Mouse (Mus musculus) myocyte (in vitro differentiated cells): ENCODE data around the gene Dcaf5. TPM values are rescaled to one million over a fixed set of nuclear protein-coding genes. Genes with fewer than 3 reads are reported as not detected.

ENCODE experiments used
- H3K27me3 ChIP-seq: one replicate; pipeline ENCODE4 v1.6.1; 2011; ENCODE audit not compliant: control insufficient read depth, insufficient read depth, insufficient read length
- H3K36me3 ChIP-seq: one replicate; pipeline ENCODE4 v1.6.1; 2011; ENCODE audit not compliant: control insufficient read depth, insufficient read depth
- H3K4me2 ChIP-seq: one replicate; pipeline ENCODE4 v1.6.1; 2011; ENCODE audit warnings: low read depth, control low read depth
- H3K4me3 ChIP-seq: one replicate; pipeline ENCODE4 v1.5.1; 2011; ENCODE audit warnings: mild to moderate bottlenecking, control low read depth, moderate library complexity
- H3K79me2 ChIP-seq: one replicate; pipeline ENCODE4 v1.6.1; 2011; ENCODE audit not compliant: control insufficient read depth, insufficient read depth
- H3ac ChIP-seq: one replicate; pipeline ENCODE4 v1.6.1; 2011; ENCODE audit not compliant: control insufficient read depth, insufficient read length
- CEBPB ChIP-seq: IDR thresholded peaks from 2 replicates; pipeline ENCODE4 v1.6.1; 2011; ENCODE audit warnings: mild to moderate bottlenecking, moderate library complexity; ENCODE audit not compliant: poor library complexity, insufficient read depth, severe bottlenecking
- E2F4 ChIP-seq: IDR thresholded peaks from one replicate; pipeline ENCODE4 v1.6.1; 2011; ENCODE audit warnings: mild to moderate bottlenecking, control low read depth, moderate library complexity; ENCODE audit not compliant: insufficient read depth
- MAX ChIP-seq: IDR thresholded peaks from one replicate; pipeline ENCODE4 v1.6.1; 2011; ENCODE audit warnings: low read depth, mild to moderate bottlenecking, control low read depth
- MYOD1 ChIP-seq, 3 experiments: IDR thresholded peaks; one replicate each; pipeline ENCODE4 v1.6.1; 2011; ENCODE audit warnings: control low read depth in 2 of 3, low read depth in 2 of 3, mild to moderate bottlenecking in 2 of 3, moderate library complexity in 1 of 3; ENCODE audit not compliant: insufficient read length in 2 of 3, control insufficient read depth in 1 of 3
- MYOG ChIP-seq, 3 experiments: IDR thresholded peaks; one replicate each; pipeline ENCODE4 v1.6.1; 2011; ENCODE audit warnings: control low read depth in 2 of 3, low read depth in 2 of 3, mild to moderate bottlenecking in 2 of 3; ENCODE audit not compliant: insufficient read length in 2 of 3, control insufficient read depth in 1 of 3, insufficient read depth in 1 of 3
- POLR2A ChIP-seq: IDR thresholded peaks from one replicate; pipeline ENCODE4 v1.6.1; 2011; ENCODE audit warnings: low read depth, mild to moderate bottlenecking, control low read depth, moderate library complexity; ENCODE audit not compliant: insufficient read length
- POLR2AphosphoS2 ChIP-seq: IDR thresholded peaks from one replicate; pipeline ENCODE4 v1.6.1; 2011; ENCODE audit warnings: low read depth, control low read depth; ENCODE audit not compliant: insufficient read length
- REST ChIP-seq: IDR thresholded peaks from one replicate; pipeline ENCODE4 v1.6.1; 2011; ENCODE audit warnings: mild to moderate bottlenecking, control low read depth, moderate library complexity; ENCODE audit not compliant: insufficient read depth, insufficient read length
- SRF ChIP-seq: IDR thresholded peaks from one replicate; pipeline ENCODE4 v1.6.1; 2011; ENCODE audit warnings: low read depth; ENCODE audit not compliant: control insufficient read depth, insufficient read length
- TCF12 ChIP-seq: IDR thresholded peaks from one replicate; pipeline ENCODE4 v1.6.1; 2011; ENCODE audit warnings: mild to moderate bottlenecking, control low read depth; ENCODE audit not compliant: poor library complexity, insufficient read depth, severe bottlenecking
- TCF3 ChIP-seq: IDR thresholded peaks from one replicate; pipeline ENCODE4 v1.6.1; 2011; ENCODE audit warnings: low read depth, control low read depth; ENCODE audit not compliant: insufficient read length
- USF1 ChIP-seq: IDR thresholded peaks from one replicate; pipeline ENCODE4 v1.6.1; 2011; ENCODE audit warnings: low read depth, mild to moderate bottlenecking, control low read depth, moderate library complexity
- polyA plus RNA-seq: library from polyadenylated mRNA; unstranded; fragments of >200 nt; fragmentation: generic; extraction: Trizol; gene quantifications from one replicate; pipeline ENCODE4 v1.2.1, GENCODE M21; 2012; ENCODE audit warnings: missing spikeins

Gene Dcaf5
- polyA plus RNA-seq, 1 experiment = 17.7 TPM

GRCm38 (mm10) chr12:80366004-80366480, 70.4 kb downstream of the Dcaf5 start:
- Histone ChIP-seq H3K27me3 (no peaks in the 10 kb centered on the region), H3K36me3 (peaks cover 13% of the 10 kb centered on the region), H3K4me3 (no peak overlapping the region), H3K4me2 (peak overlapping the region; percentile 98), H3K79me2 (peaks cover 11% of the 10 kb centered on the region), H3ac (no peak overlapping the region)
- TF ChIP-seq POLR2A (no peak), SRF (no peak), MYOD1 (IDR thresholded peaks at IDR 0.05; ENCODE audit: control insufficient read depth in 1 of 3, insufficient read length in 2 of 3, low read depth in 2 of 3) (peak in 2 of 3 experiments; percentile 37 to 44), TCF3 (no peak), CEBPB (no peak), E2F4 (no peak), USF1 (no peak), MAX (no peak), REST (no peak), POLR2AphosphoS2 (no peak), TCF12 (peak; percentile 3), MYOG (IDR thresholded peaks at IDR 0.05; ENCODE audit: control insufficient read depth in 1 of 3, insufficient read depth in 1 of 3, insufficient read length in 2 of 3, low read depth in 2 of 3) (peak in 1 of 3 experiments; percentile 61)

GRCm38 (mm10) chr12:80365345-80365744, 71.1 kb downstream of the Dcaf5 start:
- H3K4me3 ChIP-seq = no peak overlapping the region
- TF ChIP-seq CEBPB (no peak), POLR2AphosphoS2 (no peak), POLR2A (no peak), MAX (no peak), MYOG (IDR thresholded peaks at IDR 0.05; ENCODE audit: control insufficient read depth in 1 of 3, insufficient read depth in 1 of 3, insufficient read length in 2 of 3, low read depth in 2 of 3) (no peak), USF1 (no peak), REST (no peak), MYOD1 (IDR thresholded peaks at IDR 0.05; ENCODE audit: control insufficient read depth in 1 of 3, insufficient read length in 2 of 3, low read depth in 2 of 3) (no peak), TCF12 (no peak), E2F4 (no peak), SRF (no peak), TCF3 (no peak)
- no peaks in the 10 kb centered on the region for H3K27me3 ChIP-seq
- H3K36me3 ChIP-seq = peaks cover 13% of the 10 kb centered on the region
- no peak overlapping the region for H3ac ChIP-seq
- H3K4me2 ChIP-seq = peak overlapping the region; percentile 98
- H3K79me2 ChIP-seq = peaks cover 11% of the 10 kb centered on the region

GRCm38 (mm10) chr12:80361655-80362054, 74.7 kb downstream of the Dcaf5 start:
- peaks cover 7% of the 10 kb centered on the region for H3K79me2 ChIP-seq
- H3ac ChIP-seq = no peak overlapping the region
- 0 out of 2 replicates have a peak, but pooled peaks have one; percentile 26 for TF ChIP-seq CEBPB
- no peak for TF ChIP-seq USF1
- H3K4me2 ChIP-seq = no peak overlapping the region
- no peaks in the 10 kb centered on the region for H3K27me3 ChIP-seq
- peaks cover 21% of the 10 kb centered on the region for H3K36me3 ChIP-seq
- no peak overlapping the region for H3K4me3 ChIP-seq

- Histone ChIP-seq H3ac (no peak overlapping the region), H3K36me3 (peaks cover 25% of the 10 kb centered on the region), H3K4me3 (no peak overlapping the region), H3K4me2 (no peak overlapping the region), H3K79me2 (peaks cover 7% of the 10 kb centered on the region), H3K27me3 (no peaks in the 10 kb centered on the region)
- TF ChIP-seq MAX = no peak
These were observed 76.1 kb downstream of the Dcaf5 start for GRCm38 (mm10) chr12:80360321-80360720.

GRCm38 (mm10) chr12:80344777-80345231, 91.6 kb downstream of the Dcaf5 start:
- no peaks in the 10 kb centered on the region for H3K27me3 ChIP-seq
- H3K4me3 ChIP-seq = no peak overlapping the region
- H3K4me2 ChIP-seq = peak overlapping the region; percentile 15
- no peaks in the 10 kb centered on the region for H3K79me2 ChIP-seq
- peaks cover 31% of the 10 kb centered on the region for H3K36me3 ChIP-seq
- TF ChIP-seq MYOG (IDR thresholded peaks at IDR 0.05; ENCODE audit: control insufficient read depth in 1 of 3, insufficient read depth in 1 of 3, insufficient read length in 2 of 3, low read depth in 2 of 3) (no peak), SRF (peak; percentile 55), TCF3 (no peak)
- H3ac ChIP-seq = no peak overlapping the region
